Mouse (Mus musculus) adrenal gland, postnatal 25 days (tissue): ENCODE data around the gene Fam83g. TPM values are rescaled to one million over a fixed set of nuclear protein-coding genes. Genes with fewer than 3 reads are reported as not detected.
A peak's percentile ranks its signal among the peaks of the same experiment; 100 is the strongest.
"Not testable (repeated sequence)": the region's sequence is repeated elsewhere in the genome, so short reads cannot be mapped to it uniquely, and the experiment has no call there.

Experiments used
- DNase-seq: peaks from one replicate; pipeline ENCODE4 v3.0.0; 2021; ENCODE audit warnings: mixed read lengths
- long read RNA-seq: library from polyadenylated mRNA; stranded (forward); transcript quantifications from one replicate; pipeline ENCODE4 v2.0.0, GENCODE M21; 2021
- total RNA-seq: library from RNA; stranded (reverse); gene quantifications from 2 replicates; pipeline ENCODE4 v1.2.3, GENCODE M21; 2021

Gene Fam83g
- total RNA-seq, result 1.6 and 2.7 TPM in 2 replicates
- long read RNA-seq, full-length matches to known transcripts, result 1 of 2 reads
- long read RNA-seq, partial matches to known transcripts, result 1 of 2 reads
- long read RNA-seq, other reads (novel, unspliced or antisense), result 0 of 2 reads

DNA sequence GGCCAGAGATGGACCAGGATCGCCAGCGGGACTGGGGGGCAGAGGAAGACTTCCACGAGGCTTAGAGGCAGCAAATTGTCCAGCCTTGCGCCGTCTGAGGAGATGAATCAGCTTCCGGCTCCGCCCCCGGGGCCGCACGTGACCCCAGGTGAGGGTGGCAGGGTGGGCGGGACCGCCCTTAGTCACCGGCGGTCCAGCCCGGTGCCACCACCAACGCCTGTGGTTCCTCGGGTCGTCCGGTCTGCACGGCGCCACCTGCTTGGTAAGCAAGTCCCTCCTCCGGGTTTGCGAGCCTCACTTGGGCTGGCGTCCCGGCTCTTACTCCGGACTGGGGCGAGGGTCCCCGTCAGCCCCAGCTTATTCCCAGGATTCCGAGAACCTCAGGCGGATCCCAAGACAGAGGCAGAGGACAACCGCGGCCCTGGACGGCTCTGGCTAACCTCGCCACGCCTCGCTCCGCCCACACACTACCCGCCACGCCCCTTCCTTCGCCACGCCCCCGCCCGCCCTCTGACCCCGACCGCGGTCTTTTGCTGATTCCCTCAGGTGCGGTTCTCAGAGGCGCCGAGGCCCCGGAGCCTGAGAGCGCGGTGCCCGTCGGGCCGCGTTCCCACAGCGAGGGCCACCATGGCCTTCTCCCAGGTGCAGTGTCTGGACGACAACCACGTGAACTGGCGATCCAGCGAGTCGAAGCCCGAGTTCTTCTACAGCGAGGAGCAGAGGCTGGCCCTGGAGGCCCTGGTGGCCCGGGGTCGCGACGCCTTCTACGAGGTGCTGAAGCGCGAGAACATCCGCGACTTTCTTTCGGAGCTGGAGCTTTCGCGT, at the start of gene Fam83g:
Gene Fam83g, plus strand, starts transcription at position 185 of the 825 bp plus-strand sequence.
- DNase-seq, result peak; percentile 73

DNA sequence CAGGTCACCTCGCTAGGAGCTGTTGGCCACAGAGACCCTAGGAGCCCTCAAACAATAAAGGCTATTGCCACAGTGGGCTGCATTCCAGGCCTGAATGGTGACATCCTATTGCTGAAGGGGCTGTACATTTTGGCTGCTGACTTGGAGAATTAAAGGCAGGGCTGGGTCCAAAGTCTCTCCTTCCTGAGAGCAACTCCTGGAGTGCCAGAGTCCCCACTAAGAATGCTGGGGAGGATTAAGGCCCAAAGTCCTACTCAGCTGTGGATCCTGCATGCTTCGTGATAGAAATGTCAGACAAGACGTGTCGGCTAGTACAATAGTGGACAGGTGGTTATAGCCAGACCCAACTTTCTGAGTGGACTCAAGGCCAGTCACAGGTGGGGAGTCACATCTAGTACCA, 47.6 kb upstream of the Fam83g start:
- not testable (repeated sequence) for DNase-seq

DNA sequence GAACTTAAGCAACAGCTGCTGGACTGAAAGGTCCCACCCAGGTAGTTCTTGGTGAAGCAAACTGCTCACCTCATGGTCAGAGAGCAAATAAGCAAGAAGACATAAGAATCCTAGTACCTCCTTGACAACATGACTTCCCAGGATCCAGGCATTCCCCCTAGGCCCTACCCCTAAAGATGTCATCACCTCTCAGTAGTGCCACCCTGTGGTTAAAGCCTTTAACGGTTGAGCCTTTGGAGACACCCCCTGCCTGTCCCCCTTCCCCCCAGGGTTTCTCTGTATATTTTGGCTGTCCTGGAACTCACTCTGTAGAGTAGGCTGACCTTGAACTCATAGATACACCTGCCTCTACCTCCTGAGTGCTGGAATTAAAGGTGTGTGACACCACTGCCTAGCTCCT, 46.5 kb upstream of the Fam83g start:
- no peak for DNase-seq

DNA sequence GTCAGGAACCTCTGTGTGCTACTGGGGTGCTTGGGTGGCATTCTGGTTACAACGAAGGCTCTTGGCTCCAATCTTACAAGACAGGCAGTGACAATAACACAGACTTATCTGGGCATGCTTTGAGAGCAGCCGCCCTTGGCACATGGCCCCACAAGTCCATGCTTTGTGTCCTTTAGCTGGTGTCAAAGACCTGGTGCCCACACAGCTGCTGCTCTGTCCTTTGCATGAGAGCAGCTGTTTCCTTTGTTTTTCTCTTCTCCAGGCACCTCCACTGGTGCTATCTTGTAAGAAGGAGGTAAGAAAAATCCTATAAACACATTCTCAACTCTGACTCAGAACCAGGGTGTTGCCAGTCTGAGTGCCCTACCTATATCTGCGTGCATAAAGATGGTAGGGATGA, 46.0 kb upstream of the Fam83g start:
- no peak for DNase-seq

DNA sequence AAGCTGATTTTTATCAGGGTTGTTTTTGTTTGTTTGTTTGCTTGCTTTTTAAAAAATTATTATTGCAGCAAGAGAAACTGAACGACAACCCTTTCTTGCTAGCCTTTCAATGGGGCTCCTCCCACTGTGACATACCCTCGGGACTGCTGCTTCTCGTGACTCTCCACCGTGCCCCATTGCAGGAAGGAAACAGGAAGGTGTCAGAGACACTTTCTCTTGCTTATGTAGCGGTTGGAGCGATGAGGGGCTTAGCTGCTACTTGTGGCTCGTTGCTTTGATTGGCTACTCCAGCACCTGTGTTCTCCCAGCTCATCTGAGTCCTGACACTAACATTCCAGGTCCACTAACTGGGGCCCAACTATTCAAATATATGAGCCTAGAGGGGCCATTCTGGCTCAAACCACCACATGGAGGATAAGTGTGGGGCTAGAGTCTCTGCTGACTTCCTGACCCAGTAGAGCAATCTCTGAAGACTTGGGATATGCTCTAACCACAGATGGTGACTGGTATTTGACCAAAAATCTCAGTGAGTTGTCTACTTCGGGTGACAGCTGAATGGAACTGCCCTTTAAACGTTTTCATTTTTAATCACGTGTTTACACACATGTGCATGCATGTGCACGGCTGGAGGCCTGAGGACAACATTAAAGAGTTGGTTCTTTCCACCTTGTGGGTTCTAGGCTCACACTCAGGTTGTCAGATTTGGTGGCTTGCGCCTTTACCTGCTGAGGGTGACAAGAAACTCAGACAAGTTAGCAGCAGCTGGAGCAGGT, 44.9 kb upstream of the Fam83g start:
- DNase-seq, result no peak

DNA sequence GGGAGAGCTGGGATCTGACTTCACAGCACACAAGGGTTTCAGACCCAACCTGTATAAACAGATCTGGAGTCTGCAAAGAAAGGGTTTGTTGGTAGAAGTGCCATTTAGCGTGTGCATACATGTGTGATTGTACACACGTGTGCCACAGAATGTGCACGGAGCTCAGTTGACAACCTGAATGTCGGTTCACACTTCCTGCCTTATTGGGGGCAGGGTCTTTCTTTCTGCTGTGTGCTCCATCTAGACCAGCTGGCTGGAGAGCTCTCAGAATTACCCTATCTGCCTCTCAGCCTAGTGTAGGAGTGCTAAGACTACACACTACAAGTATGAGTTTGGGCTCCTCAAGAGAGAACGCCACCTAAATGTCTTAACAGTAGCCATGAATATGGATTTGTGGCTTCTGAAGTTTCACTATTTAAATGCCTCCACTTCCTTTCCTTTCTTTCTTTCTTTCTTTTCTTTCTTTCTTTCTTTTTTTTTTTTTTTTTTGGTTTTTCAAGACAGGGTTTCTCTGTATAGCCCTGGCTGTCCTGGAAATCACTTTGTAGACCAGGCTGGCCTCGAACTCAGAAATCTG, 44.2 kb upstream of the Fam83g start:
- no peak for DNase-seq

DNA sequence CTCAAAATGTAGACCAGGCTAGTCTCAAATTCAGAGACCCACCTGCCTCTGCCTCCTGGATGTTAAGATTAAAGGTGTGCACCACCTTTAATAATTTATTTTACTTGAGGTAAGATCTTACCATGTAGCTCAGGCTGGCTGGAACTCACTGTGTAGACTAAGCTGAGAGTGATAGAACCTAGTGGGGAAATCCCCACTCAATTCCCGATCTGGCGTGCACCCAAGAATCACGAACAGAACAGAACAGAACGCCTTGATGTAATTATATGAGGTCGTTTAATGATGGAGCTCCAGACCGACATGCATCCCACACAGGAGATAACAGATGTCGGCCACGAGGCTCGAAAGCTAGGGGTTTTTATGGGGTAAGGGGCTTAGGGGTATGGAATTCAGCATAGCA, 43.3 kb upstream of the Fam83g start:
- DNase-seq, result not testable (repeated sequence)

DNA sequence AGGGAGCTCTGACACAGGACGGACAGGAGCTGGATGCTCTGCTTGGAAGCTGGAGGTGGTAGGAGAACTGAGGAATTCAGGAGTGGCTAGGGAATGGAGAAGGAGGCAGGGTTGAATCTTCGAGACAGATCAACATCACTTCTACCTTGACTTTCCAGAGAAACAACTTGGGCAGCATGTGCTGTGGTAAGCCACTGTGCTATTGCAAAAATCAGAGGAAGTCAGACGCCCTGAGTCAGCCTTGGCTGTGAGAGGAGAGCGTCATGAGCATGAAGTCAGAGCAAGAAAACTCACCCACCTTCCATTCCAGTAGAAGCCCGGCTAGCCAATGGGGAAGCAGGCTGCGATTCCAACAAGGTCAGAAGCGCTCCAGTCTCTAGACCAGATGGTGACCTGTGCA, 41.8 kb upstream of the Fam83g start:
- no peak for DNase-seq

DNA sequence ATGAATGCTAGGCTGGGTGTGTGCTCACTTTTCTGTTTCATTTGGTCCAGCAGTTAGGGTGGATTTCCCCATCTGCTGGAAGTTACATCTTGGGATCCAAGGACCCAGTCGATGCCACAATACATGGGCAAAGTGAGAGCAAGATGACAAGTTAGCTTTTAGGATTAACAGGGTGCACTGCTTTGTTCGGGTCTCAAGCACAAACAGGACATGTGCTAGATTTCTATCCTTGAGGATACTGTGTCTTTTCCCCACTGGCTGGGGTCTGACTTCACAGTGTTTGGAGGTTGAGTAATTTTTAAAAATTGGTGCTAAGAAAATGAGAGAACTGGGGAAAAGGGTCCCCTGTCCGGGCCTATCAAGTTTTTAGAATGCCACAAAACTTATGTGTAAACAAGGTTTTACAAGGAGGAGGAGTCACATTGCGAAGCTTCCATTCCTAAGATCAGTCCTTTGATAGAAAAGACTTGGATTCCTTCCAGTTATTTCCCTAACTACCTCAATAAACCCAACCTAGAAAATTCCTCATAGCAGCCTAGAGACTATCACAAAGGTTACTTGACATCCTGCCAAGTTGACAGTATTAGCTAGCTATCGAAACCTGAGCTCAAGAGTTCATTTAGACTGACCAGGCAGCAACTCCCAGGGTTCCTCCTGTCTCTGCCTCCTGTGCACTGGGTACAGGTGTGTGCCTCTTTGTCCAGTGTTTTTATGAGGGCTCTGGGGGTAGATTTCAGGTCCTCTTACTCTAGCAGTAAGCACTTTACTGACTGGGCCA, 40.5 kb upstream of the Fam83g start:
- DNase-seq, result no peak

DNA sequence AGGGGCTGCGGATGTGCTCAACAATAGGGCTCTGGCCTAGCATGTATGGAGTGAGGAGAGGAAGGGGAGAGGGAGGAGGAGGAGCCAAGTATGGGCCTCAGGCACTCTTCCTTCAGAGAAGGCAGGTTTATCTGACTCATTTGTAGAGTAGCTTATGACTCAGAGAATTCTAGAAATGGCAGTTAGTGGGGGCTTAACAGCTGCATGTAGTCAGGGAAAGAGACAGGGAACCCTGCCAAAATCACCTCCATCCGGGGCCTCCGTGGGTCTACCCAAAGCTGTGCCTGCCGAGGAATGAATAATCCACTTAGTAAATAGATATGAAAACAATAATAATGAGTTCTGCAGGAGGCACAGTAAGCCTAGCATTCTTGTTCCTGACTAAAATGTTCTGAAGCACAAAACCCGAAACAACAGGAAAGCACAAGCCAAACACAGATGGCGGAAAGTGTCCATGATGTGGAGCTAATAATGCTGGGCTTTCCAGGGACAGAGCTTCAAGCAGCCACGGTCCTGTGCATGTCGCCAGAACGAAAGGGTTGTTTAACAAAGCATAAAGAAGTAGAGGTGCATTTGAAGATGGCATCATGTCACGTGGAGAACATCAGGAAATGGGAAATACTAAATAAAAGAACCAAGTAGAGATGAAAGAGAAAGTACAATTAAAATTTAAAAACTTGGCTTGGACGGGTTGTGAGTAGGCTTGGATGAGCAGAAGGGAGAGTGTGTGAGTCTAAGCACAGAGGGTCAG, 39.1 kb upstream of the Fam83g start:
- DNase-seq, result no peak

DNA sequence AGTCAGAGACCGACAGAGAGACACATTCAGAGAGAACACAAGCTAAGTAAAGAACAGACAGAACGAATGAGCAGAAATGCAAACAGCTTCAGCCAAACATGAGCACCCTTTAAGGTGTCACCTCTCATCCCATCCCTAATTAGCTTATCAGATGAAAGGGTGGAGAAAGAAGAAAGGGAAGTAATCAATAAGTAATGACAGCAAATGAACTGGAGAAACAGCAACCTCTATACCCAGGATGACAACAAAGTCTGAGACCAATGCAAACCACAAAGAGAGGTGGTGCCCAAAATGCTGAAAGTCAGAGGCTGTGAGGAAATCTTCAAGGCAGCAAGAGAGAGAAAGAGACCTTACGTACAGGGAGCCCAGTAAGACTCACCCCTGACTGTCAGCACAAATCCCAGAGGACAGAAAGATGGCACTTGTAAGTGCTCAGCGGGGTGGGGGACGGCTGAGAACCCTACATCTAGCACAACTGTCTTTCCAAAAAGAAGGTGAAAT, 38.5 kb upstream of the Fam83g start:
- no peak for DNase-seq

DNA sequence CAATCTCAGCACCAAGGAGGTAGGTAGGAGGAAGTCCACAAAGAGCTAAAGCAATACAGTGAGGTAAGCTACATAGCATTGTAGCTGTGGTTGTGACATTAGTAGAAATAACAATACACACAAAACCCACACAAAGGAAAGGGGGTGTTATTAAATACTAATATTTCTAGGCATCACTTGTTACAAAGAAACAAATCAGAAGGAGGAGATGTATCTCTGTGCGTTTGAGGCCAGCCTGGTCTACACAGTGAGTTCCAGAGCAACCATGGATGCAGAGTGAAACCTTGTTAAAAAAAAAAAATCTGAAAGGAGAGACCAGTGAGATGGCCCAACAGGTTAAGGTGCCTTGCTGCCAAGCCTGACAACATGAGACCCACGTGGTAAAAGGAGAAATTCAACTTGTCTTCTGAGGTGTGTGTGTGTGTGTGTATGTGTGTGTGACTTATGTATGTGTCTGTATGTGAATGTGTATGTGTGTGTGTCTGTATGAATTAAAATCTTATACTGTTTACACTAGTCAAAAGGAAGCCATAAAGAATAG, 37.3 kb upstream of the Fam83g start:
- DNase-seq, result no peak

DNA sequence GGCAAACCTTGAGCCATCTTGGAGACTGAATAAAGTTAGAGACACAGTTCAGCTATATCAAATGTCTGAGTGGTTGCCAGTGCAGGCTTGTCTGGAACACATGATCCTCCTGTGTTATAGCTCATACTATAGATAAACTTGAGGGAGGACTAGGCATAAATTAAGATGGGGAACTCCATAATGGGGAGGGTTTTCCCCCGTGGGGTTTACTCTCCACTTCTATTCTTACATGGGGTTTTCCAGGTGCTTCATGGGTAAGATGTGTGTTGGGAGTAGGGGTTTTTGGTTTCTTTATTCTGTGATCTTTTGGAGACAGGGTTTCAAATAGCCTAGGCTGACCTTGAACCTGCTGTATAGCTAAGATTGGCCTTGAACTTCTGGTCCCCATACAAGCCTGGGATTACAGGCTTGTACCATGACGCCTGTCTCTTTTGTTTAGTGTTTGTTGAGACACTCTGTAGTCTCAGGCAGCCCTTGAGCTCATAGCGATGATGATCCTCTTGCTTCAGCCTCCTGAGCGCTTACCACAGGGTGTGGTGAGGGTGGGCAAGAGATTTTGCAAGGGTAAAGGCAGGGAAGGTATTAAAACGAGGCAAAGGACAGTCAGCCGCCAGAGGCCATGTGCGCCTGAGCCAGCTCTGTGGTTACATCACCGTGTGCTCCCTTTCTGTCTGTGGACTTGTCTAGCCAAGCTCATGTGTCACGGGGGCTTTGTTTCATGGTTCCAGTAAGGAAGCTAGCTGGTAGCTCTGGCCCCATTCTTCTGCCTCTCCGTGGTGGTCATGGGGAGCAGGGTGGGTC, 36.6 kb upstream of the Fam83g start:
- DNase-seq, result no peak

DNA sequence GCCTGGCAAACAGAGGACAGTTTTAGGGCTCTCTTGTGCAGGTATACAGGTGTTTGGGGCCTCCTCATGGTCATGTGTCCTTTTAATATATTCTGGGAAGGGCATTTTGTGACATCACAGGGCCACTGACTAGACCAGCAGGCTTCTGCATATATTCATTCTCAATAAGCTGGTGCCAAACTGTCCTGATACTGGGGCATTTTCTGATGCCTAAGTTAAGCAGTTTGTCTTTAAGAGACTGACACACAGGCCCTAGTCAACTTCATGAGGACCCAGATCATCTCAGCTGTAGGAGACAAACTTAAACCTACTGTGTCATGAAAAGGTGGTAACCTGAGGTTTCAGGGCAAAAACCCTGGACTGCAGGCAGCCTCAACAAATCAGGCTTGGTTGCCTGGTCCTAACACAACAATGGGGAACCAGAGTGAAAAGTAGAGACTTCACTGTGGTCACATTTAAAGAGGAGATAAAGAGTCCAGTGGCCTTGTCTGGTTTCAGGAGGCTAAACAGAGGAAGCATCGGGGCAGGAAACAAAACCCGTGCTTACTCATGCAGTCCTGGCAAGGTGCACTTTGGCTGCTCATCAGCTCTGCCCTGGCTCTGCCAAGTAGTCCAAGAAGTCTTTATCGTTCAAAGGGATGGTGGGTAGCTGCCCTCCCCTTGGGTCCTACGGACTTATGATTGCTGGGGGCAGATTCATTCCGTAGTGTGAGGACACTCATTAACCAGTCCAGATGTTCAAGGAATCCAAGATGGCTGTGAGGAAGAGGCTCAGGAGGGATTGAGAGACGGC, 35.7 kb upstream of the Fam83g start:
- DNase-seq, result peak; percentile 22

DNA sequence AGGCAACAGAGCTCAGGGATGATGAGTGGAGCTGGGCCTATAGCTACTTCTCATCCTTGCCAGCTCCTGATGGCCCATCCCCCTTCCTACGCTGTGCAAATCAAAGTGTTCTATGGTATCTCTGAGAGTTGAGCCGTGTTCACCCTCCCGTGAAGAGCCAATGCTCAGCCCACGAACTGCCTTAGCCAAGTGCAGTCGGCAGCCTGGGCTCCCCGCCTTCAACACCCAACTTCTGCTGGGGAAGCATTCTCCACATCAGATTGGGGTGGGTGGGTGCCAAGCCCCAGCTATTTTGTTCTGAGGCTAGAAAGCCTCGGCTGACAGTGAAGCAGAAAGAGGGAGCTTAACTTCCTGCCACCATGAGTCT, 35.2 kb upstream of the Fam83g start:
- DNase-seq, result no peak

DNA sequence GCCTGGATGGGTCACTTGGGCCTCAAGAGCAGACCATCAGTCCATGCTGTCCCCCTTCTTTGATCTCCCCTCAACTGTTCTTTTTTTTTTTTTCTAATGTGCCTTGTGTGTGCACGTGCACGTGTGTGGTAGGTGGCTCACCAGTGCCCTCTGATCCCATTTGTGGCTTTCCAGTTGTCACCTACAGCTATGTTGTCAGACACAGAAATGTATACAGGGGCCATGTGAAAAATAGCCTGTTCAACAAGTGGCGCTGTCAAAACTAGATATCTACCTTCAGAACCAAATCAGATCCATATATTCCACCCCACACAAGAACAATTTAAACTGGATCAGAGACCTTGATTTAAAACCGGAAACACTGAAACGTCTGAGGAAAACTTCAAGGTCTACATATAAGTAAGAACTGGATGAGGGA, 34.7 kb upstream of the Fam83g start:
- no peak for DNase-seq

DNA sequence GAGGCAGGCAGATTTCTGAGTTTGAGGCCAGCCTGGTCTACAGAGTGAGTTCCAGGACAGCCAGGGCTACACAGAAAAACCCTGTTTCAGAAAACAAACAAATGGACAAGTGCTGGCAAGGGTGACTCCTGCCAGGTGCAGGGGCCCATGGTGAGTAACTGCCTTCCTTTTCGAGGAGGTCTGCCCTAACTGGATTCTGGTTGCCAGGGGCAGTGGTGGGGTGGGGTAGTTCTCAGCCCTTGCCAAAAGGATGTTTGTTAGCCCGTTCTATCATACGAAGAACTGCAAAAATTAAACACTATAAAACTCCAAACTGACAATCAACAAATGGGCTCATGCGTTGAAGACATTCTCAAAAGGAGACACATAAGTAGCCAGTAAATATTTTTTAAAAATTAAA, 34.3 kb upstream of the Fam83g start:
- no peak for DNase-seq

DNA sequence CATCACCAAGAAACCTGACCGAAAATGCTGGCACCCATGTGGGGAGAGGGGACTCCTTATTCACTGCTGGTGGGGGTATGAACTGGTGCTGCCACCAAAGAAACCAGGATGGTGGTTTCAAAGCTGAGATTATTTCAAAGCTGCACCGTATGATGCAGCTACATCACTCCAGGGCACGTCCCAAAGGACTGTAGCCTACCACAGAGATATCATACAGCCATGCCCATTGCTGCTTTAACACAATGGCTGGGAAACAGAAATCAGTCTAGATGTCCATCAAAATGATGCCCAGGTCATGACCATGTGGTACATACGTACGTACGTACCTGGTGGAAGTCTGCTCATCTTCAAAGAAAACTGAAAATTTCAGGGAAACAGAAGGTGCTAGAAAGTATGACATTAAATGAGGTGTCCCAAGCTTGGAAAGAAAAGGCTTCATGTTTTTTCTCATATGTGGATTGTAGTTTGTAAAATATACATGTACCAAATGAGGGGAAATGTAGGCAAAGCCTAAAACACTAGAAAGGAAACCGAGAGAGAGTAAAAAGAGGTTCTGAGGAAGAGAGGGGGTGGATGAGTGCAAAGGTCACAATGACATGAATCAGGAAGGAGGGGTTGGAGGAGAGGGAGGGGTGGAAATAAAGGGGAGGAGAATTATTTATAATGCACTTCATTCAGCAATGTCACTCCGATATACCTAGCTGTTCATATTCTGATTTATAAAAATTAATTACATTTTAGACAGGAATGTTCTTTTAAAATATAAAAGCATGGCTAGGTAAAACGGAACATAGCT, 33.2 kb upstream of the Fam83g start:
- DNase-seq, result no peak
